Mouse (Mus musculus) midbrain, embryonic 15.5 days (tissue): ENCODE measurements around the gene Creb1. TPM values are rescaled to one million over a fixed set of nuclear protein-coding genes. Genes with fewer than 3 reads are reported as not detected.
"Not testable (repeated sequence)": the region's sequence is repeated elsewhere in the genome, so short reads cannot be mapped to it uniquely, and the experiment has no call there.

Experiments used
- ATAC-seq: fragments of 200-750 bp; cut with Nextera tagmentation; replicated peaks from 2 replicates; pipeline ENCODE4 v1.8.0; 2017; ENCODE audit warnings: moderate TSS enrichment
- H3K27ac ChIP-seq: fragments of 300-500 bp; sonication (generic); 2 replicates; pipeline ENCODE4 v1.5.1; 2015; ENCODE audit warnings: mild to moderate bottlenecking, inconsistent platforms
- H3K27me3 ChIP-seq: fragments of 300-500 bp; sonication (generic); replicated peaks from 2 replicates; pipeline ENCODE4 v1.6.1; 2015; ENCODE audit warnings: inconsistent platforms
- H3K36me3 ChIP-seq: fragments of 300-500 bp; sonication (generic); replicated peaks from 2 replicates; pipeline ENCODE4 v1.6.1; 2015; ENCODE audit warnings: inconsistent platforms
- H3K4me1 ChIP-seq: fragments of 300-500 bp; sonication (generic); 2 replicates; pipeline ENCODE4 v1.6.1; 2015; ENCODE audit warnings: inconsistent platforms
- H3K4me2 ChIP-seq: fragments of 300-500 bp; sonication (generic); 2 replicates; pipeline ENCODE4 v1.6.1; 2015; ENCODE audit warnings: inconsistent platforms, mild to moderate bottlenecking, moderate library complexity
- H3K4me3 ChIP-seq: fragments of 300-500 bp; sonication (generic); 2 replicates; pipeline ENCODE4 v1.5.1; 2015; ENCODE audit warnings: mild to moderate bottlenecking, inconsistent platforms
- H3K9ac ChIP-seq: fragments of 300-500 bp; sonication (generic); 2 replicates; pipeline ENCODE4 v1.6.1; 2015; ENCODE audit warnings: mild to moderate bottlenecking, inconsistent platforms
- H3K9me3 ChIP-seq: fragments of 300-500 bp; sonication (generic); 2 replicates; pipeline ENCODE4 v1.6.1; 2016; ENCODE audit warnings: inconsistent platforms
- WGBS: fragments of 180-500 bp; shearing (Covaris S2); methylation state at CpG from one replicate; pipeline ENCODE4 v1.1.7; 2015; ENCODE audit warnings: mixed read lengths; 5-methylcytosine and 5-hydroxymethylcytosine counted together
- polyA plus RNA-seq: library from polyadenylated mRNA; unstranded; fragments of >200 nt; fragmentation: Nextera tagmentation; extraction: Ambion mirVana; gene quantifications from 2 replicates; pipeline ENCODE4 v1.2.1, GENCODE M21; 2015

The Creb1 gene
- polyA plus RNA-seq, 1 experiment from 2014 or later, result 39.1 TPM

DNA sequence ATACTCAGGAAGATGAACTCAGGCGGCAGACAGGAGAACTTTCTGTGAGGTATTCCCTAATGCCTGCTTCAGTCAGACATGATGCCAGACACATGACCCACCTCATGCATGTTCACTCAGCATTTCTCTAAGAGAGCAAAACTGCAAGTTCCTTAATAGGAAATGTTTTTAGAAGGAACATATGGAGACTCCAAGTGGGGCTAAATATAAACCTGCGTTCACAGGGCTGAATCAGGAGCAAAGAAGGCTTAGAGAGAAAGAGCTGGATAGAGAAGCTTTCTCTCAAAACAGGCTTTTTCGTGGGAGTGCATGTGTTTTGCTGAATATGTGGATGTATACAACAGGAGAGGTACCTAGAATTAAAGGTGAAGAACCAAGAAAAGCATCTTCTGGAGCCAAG lies 100.8 kb downstream of the Creb1 start:
- H3K4me2 ChIP-seq, result no peak overlapping the region
- H3K27me3 ChIP-seq, result no peaks in the 10 kb centered on the region
- 80% methylated on average over 3 of the region's 3 CpGs for WGBS
- no peak overlapping the region for H3K4me3 ChIP-seq
- ATAC-seq, result no peak
- H3K4me1 ChIP-seq, result no peaks in the 10 kb centered on the region
- no peak overlapping the region for H3K9ac ChIP-seq
- H3K9me3 ChIP-seq, result no peaks in the 10 kb centered on the region
- H3K36me3 ChIP-seq, result no peaks in the 10 kb centered on the region
- no peak overlapping the region for H3K27ac ChIP-seq

DNA sequence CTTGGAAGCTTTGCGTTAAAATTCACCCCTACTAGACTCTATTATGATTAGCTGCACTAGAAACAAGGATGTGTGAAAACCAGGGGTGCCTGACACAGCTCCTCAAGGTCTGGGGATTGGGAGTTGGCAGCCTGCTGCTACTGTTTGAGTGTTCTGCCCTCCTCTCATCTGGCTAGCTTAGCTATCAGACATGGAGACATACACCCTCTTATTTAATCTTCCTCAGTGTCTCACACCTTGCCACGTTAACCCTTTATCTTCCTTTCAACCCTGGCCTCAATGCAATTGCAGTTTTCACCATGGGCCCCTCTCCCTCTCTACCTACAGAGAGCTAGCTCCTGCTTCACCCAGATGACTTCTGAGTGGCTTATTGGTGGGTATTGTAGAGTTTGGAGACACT lies 103.2 kb downstream of the Creb1 start:
- Histone ChIP-seq H3K27ac (no peak overlapping the region), H3K36me3 (no peaks in the 10 kb centered on the region), H3K4me3 (no peak overlapping the region), H3K9ac (no peak overlapping the region), H3K4me1 (no peaks in the 10 kb centered on the region), H3K27me3 (no peaks in the 10 kb centered on the region), H3K4me2 (no peak overlapping the region), H3K9me3 (no peaks in the 10 kb centered on the region)
- no peak for ATAC-seq
- 76% methylated on average over 2 of the region's 2 CpGs for WGBS

DNA sequence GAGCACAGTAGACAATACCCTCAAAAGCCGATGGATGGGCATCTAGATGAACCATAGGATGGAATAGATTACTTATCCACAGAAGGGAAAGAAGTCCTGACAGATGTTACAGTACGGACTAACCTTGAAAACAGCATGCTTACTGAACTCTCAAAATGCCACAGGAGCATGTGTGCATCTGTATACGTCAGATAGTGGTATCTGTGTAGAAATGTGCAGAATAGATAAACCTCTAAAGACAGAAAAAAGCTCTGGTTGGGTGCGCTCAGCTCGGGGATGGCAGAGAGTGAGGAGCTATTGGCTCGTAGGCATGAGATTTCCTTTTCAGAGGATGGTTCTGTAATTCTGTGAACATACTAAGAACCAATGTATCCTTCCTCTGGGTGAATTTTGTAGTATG lies 106.8 kb downstream of the Creb1 start:
- Histone ChIP-seq H3K9ac (no peak overlapping the region), H3K36me3 (no peaks in the 10 kb centered on the region), H3K27me3 (no peaks in the 10 kb centered on the region), H3K4me2 (no peak overlapping the region), H3K27ac (no peak overlapping the region), H3K4me3 (no peak overlapping the region), H3K9me3 (no peaks in the 10 kb centered on the region), H3K4me1 (no peaks in the 10 kb centered on the region)
- 88% methylated on average over 6 of the region's 6 CpGs for WGBS
- ATAC-seq, result no peak

DNA sequence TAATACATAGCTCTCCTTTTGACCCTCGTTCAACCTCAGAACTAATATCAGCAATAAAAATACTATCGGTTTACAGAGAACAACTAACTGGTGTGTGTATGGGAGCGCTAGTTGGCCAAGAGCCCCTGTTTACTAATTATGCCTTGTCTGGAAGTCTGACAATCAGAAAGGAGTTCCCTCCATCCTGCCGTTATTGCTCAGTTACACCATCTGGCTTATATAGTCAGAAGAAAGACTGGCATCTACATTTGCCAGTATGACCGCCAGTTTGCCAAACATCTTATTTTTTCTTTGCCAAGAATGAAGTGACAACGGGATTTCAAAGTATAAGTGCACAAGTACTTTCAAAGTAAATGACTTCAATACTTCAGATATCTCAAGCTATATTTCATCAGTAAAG lies 108.6 kb downstream of the Creb1 start:
- Histone ChIP-seq H3K9me3 (no peaks in the 10 kb centered on the region), H3K36me3 (no peaks in the 10 kb centered on the region), H3K9ac (no peak overlapping the region), H3K27ac (no peak overlapping the region), H3K4me3 (no peak overlapping the region), H3K4me2 (no peak overlapping the region), H3K27me3 (no peaks in the 10 kb centered on the region), H3K4me1 (no peaks in the 10 kb centered on the region)
- no peak for ATAC-seq
- WGBS, result 86% methylated on average over 6 of the region's 6 CpGs

DNA sequence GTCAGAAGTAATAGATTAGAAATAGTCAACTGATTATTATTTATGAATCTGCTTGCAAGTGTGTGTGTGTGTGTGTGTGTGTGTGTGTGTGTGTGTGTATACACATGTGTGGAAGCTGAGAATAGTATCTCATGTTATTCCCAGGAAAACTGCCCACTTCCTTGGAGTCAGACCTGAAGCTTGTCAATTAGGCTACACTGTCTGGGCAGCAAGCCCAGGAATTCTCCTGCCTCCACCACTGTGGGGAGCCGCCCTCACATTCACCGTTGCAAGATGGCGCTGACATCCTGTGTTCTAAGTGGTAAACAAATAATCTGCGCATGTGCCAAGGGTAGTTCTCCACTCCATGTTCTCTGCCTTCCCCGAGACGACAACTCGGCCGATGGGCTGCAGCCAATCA lies 110.1 kb downstream of the Creb1 start:
- H3K9me3 ChIP-seq, ATAC-seq, H3K36me3 ChIP-seq, H3K4me2 ChIP-seq, H3K4me3 ChIP-seq, H3K9ac ChIP-seq, H3K27ac ChIP-seq, H3K4me1 ChIP-seq, H3K27me3 ChIP-seq: not testable (repeated sequence)
- 89% methylated on average over 8 of the region's 8 CpGs for WGBS

DNA sequence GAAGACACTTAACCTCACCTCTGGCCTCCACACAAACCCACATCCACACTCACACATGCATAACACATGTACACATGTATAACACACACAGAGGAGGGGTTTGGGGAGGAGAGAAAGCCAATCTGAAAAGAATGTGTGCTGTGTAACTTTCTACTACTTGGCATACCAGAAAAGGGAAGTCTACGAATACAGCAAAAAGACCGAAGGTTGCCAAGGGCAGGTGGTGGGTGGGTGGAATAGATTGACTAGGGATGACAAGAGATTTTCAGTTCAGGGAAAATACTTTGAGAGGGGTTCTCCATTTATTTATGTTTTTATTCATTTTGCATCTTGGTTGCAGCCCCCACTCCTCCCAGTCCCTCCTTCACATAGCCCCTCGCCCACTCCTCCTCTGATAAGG lies 112.1 kb downstream of the Creb1 start:
- H3K9ac ChIP-seq, result no peak overlapping the region
- H3K4me2 ChIP-seq, result no peak overlapping the region
- H3K9me3 ChIP-seq, result no peaks in the 10 kb centered on the region
- ATAC-seq, result no peak
- no peaks in the 10 kb centered on the region for H3K27me3 ChIP-seq
- 94% methylated on average over 3 of the region's 3 CpGs for WGBS
- H3K36me3 ChIP-seq, result no peaks in the 10 kb centered on the region
- H3K27ac ChIP-seq, result no peak overlapping the region
- H3K4me3 ChIP-seq, result no peak overlapping the region
- no peaks in the 10 kb centered on the region for H3K4me1 ChIP-seq

DNA sequence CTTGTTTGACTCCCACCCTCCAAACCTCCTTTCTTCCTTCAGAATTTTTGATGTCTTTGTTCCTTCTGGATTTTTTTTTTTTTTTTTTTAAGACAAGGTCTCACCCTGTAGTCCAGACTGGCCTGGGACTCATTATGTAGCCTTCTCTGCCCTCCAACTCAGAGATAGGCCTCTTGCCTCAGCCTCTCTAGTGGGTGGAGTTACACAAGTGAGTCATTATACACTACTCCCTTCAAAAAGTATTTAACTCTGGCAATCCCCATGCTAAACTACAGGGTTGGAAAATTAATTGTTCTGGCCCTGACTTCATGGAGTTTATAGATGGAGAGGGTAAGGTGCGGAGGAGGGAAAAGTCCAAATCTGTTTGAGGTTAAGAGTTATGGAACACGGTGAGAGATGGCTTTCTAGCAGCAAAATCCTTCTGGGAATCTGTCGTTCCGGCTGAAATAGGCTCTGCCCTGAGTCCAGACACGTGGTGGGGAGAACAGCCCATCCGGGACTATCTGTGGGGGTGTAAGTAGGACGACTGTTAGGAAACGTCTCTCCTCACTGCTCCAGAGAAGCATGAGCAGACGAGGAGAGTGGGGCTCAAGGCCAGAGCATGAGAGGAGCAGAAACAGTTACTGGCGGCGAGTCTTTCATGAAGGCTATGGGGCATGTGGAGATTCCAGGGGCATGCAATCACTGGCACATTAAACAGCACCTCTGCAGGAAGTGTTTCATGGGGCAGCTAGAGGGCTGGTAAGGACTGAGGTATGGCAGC lies 117.1 kb downstream of the Creb1 start:
- ATAC-seq, result no peak
- WGBS, result 82% methylated on average over 11 of the region's 11 CpGs
- Histone ChIP-seq H3K27me3 (no peaks in the 10 kb centered on the region), H3K27ac (no peak overlapping the region), H3K9ac (no peak overlapping the region), H3K4me2 (no peak overlapping the region), H3K36me3 (no peaks in the 10 kb centered on the region), H3K4me3 (no peak overlapping the region), H3K4me1 (no peaks in the 10 kb centered on the region), H3K9me3 (no peaks in the 10 kb centered on the region)

DNA sequence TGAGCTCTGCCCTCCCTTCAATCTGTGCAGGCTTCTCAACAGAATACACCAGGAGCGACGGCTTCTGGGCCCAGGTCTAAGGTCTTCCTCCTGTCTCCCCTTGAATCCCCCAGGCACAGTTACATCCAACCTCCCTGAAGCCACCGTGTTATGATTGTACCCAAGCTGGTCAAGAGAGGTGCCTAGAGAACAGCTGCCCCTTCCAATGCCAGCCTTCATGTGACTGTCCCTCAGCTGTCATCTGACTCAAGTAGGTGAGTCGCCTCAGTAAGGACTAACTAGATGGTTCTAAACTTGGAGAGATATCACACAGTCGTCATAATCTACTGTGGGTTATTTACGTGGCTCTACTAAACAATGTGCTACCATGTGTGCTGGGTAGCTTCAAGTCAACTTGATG lies 121.3 kb downstream of the Creb1 start:
- WGBS, result 96% methylated on average over 6 of the region's 6 CpGs
- no peak overlapping the region for H3K4me3 ChIP-seq

More for the DNA sequence above, 121.3 kb downstream of the Creb1 start:
- Histone ChIP-seq H3K27me3 (no peaks in the 10 kb centered on the region), H3K27ac (no peak overlapping the region), H3K9ac (no peak overlapping the region), H3K36me3 (no peaks in the 10 kb centered on the region), H3K4me1 (no peaks in the 10 kb centered on the region), H3K4me2 (no peak overlapping the region), H3K9me3 (no peaks in the 10 kb centered on the region)
- no peak for ATAC-seq

Other genes with a start within 250 kb of the Creb1 start
- gene Mettl21a, start 84.6 kb downstream of the Creb1 start, polyA plus RNA-seq, result 20.2 and 20.3 TPM in 2 replicates
- gene Ccnyl1, start 157.8 kb downstream of the Creb1 start, polyA plus RNA-seq, result 5.6 and 5.8 TPM in 2 replicates
- 0.45 and 0.50 TPM in 2 replicates for gene Fzd5, start 205.1 kb downstream of the Creb1 start, polyA plus RNA-seq